Mouse (Mus musculus) heart, adult 2 months (tissue): Measurements from ENCODE around the gene Hint2. TPM values are rescaled to one million over a fixed set of nuclear protein-coding genes. Genes with fewer than 3 reads are reported as not detected.

ENCODE experiments used
- DNase-seq, 2 experiments: peaks; one replicate each; pipeline ENCODE4 v3.0.0; 2021
- H3K27ac ChIP-seq: fragments of 200-600 bp; 2 replicates; pipeline ENCODE4 v1.8.1; 2022
- H3K27me3 ChIP-seq: fragments of 200-500 bp; 2 replicates; pipeline ENCODE4 v1.6.1; 2012; ENCODE audit warnings: mild to moderate bottlenecking, low read length, inconsistent platforms, mixed read lengths; ENCODE audit not compliant: control insufficient read depth, insufficient read depth
- H3K36me3 ChIP-seq: fragments of 200-500 bp; 2 replicates; pipeline ENCODE4 v1.6.1; 2012; ENCODE audit warnings: low read length, inconsistent platforms; ENCODE audit not compliant: control insufficient read depth, insufficient read depth
- H3K4me1 ChIP-seq: fragments of 200-500 bp; 2 replicates; pipeline ENCODE4 v1.6.1; 2011; ENCODE audit warnings: low read length; ENCODE audit not compliant: control insufficient read depth, insufficient read depth
- H3K4me3 ChIP-seq: fragments of 200-600 bp; 2 replicates; pipeline ENCODE4 v1.8.1; 2022
- H3K79me2 ChIP-seq: fragments of 200-500 bp; replicated peaks from 2 replicates; pipeline ENCODE4 v1.6.1; 2012; ENCODE audit warnings: mild to moderate bottlenecking, inconsistent platforms, low read length, moderate library complexity, mixed read lengths; ENCODE audit not compliant: control insufficient read depth, insufficient read depth
- H3K9ac ChIP-seq: fragments of 200-500 bp; 2 replicates; pipeline ENCODE4 v1.6.1; 2012; ENCODE audit warnings: low read depth, mild to moderate bottlenecking, control low read depth, inconsistent platforms, low read length, mixed read lengths
- CTCF ChIP-seq: fragments of 200-600 bp; IDR thresholded peaks from 2 replicates; pipeline ENCODE4 v1.8.1; 2022; ENCODE audit warnings: antibody characterized with exemption, mild to moderate bottlenecking, moderate library complexity
- EP300 ChIP-seq: fragments of 200-500 bp; IDR thresholded peaks from 2 replicates; pipeline ENCODE4 v1.6.1; 2011; ENCODE audit warnings: low read depth, low read length, control low read depth; ENCODE audit not compliant: insufficient read depth
- POLR2A ChIP-seq: fragments of 200-500 bp; IDR thresholded peaks from 2 replicates; pipeline ENCODE4 v1.6.1; 2011; ENCODE audit warnings: mild to moderate bottlenecking, low read depth, low read length, control low read depth; ENCODE audit not compliant: insufficient read depth
- WGBS: fragments of 180-500 bp; shearing (Covaris S2); methylation state at CpG from one replicate; pipeline ENCODE4 v1.1.7; 2018; 5-methylcytosine and 5-hydroxymethylcytosine counted together
- intact Hi-C: fragments of 180-260 bp; cut with DNase I; formaldehyde crosslinking; loops from one replicate; pipeline ENCODE4 v1.15.1; 2025
- long read RNA-seq: library from polyadenylated mRNA; stranded (forward); transcript quantifications from one replicate; pipeline ENCODE4 v2.0.0, GENCODE M21; 2021
- polyA plus RNA-seq: library from polyadenylated mRNA; depleted of rRNA; stranded (reverse); fragments of >200 nt; gene quantifications from 2 replicates; pipeline ENCODE4 v1.2.3, GENCODE M21; 2012; rRNA removed
- total RNA-seq, 2 experiments: library from RNA; stranded (reverse); gene quantifications; 2 replicates each; pipeline ENCODE4 v1.2.3; 2021

The Hint2 gene
- total RNA-seq, result 100 to 1,000 TPM; 143 to 155 TPM
- 165 and 201 TPM in 2 replicates for polyA plus RNA-seq
- long read RNA-seq, transcript Hint2-201 (5 exons, 610 nt), result major isoform, 133 of 149 reads
- long read RNA-seq, partial matches to known transcripts, result 0 of 149 reads
- long read RNA-seq, other reads (novel, unspliced or antisense), result 12 of 149 reads

GRCm38 (mm10) chr4:43656339-43657109 lies at the start of gene Hint2:
Gene Hint2, minus strand, starts transcription at chr4:43656466.
- 2% methylated on average over 34 of the region's 34 CpGs for WGBS
- intact Hi-C loops, result loop anchor here (2.0 to 5.0 kb wide), 3 partner anchors 26 to 94 kb away; partner anchors contain the start of genes Creb3, Gba2, Npr2 and Rgp1

GRCm38 (mm10) chr4:43705991-43706390 lies 49.7 kb upstream of the Hint2 start:
- TF ChIP-seq EP300 (no peak), POLR2A (no peak), CTCF (no peak)
- Histone ChIP-seq H3K79me2 (no peaks in the 10 kb centered on the region), H3K36me3 (no peaks in the 10 kb centered on the region), H3K27ac (no peak overlapping the region), H3K9ac (no peak overlapping the region), H3K27me3 (no peaks in the 10 kb centered on the region), H3K4me1 (no peaks in the 10 kb centered on the region), H3K4me3 (no peak overlapping the region)
- 74% methylated on average over 13 of the region's 13 CpGs for WGBS
- DNase-seq, result no peak
- intact Hi-C loops, result no loop called here

More at GRCm38 (mm10) chr4:43656339-43657109, at the start of gene Hint2:
- Histone ChIP-seq H3K27ac (peak within 1 kb of the TSS; percentile 79), H3K9ac (peak within 1 kb of the TSS; percentile 89), H3K4me1 (no peaks in the 10 kb centered on the region), H3K4me3 (peak within 1 kb of the TSS; percentile 92), H3K36me3 (no peaks in the 10 kb centered on the region), H3K79me2 (no peaks in the 10 kb centered on the region), H3K27me3 (no peaks in the 10 kb centered on the region)
- TF ChIP-seq EP300 (no peak), CTCF (peak; percentile 33; the same call in 1 of the 2 replicates), POLR2A (peak; percentile 91)
- DNase-seq, result peak; percentile 91 to 95

- WGBS, result 65% methylated on average over 8 of the region's 8 CpGs
- DNase-seq, result peak in 1 of 2 experiments; percentile 32
- TF ChIP-seq CTCF (no peak), EP300 (no peak), POLR2A (no peak)
Measured at GRCm38 (mm10) chr4:43703851-43704250, 47.6 kb upstream of the Hint2 start.

GRCm38 (mm10) chr4:43703439-43703838 lies 47.2 kb upstream of the Hint2 start:
- Histone ChIP-seq H3K9ac (no peak overlapping the region), H3K36me3 (no peaks in the 10 kb centered on the region), H3K79me2 (no peaks in the 10 kb centered on the region), H3K27me3 (no peaks in the 10 kb centered on the region), H3K4me1 (no peaks in the 10 kb centered on the region), H3K27ac (no peak overlapping the region), H3K4me3 (no peak overlapping the region)
- 76% methylated on average over 6 of the region's 6 CpGs for WGBS
- intact Hi-C loops, result no loop called here
- DNase-seq, result no peak
- TF ChIP-seq CTCF (peak; percentile 26), POLR2A (no peak)

More at GRCm38 (mm10) chr4:43703851-43704250, 47.6 kb upstream of the Hint2 start:
- Histone ChIP-seq H3K9ac (no peak overlapping the region), H3K79me2 (no peaks in the 10 kb centered on the region), H3K4me3 (no peak overlapping the region), H3K27ac (no peak overlapping the region), H3K27me3 (no peaks in the 10 kb centered on the region), H3K4me1 (no peaks in the 10 kb centered on the region), H3K36me3 (no peaks in the 10 kb centered on the region)
- intact Hi-C loops, result no loop called here

GRCm38 (mm10) chr4:43700707-43701106 lies 44.4 kb upstream of the Hint2 start, which contains the start of gene Olfr70:
Gene Olfr70, minus strand, starts transcription at chr4:43700807.
- DNase-seq, result no peak
- Histone ChIP-seq H3K36me3 (no peaks in the 10 kb centered on the region), H3K79me2 (no peaks in the 10 kb centered on the region), H3K27ac (no peak within 1 kb of the TSS), H3K4me3 (no peak within 1 kb of the TSS), H3K27me3 (no peaks in the 10 kb centered on the region), H3K4me1 (peaks cover under 1% of the 10 kb centered on the region; the same call in 1 of the 2 replicates), H3K9ac (no peak within 1 kb of the TSS)
- no peak for TF ChIP-seq EP300
- TF ChIP-seq CTCF, result no peak
- no peak for TF ChIP-seq POLR2A
- 84% methylated on average over 6 of the region's 6 CpGs for WGBS
- intact Hi-C loops, result no loop called here

- TF ChIP-seq POLR2A (no peak), EP300 (no peak), CTCF (no peak)
- Histone ChIP-seq H3K4me1 (peaks cover 6% of the 10 kb centered on the region), H3K9ac (no peak overlapping the region), H3K36me3 (no peaks in the 10 kb centered on the region), H3K4me3 (no peak overlapping the region), H3K27ac (no peak overlapping the region), H3K79me2 (no peaks in the 10 kb centered on the region), H3K27me3 (no peaks in the 10 kb centered on the region)
- intact Hi-C loops, result no loop called here
- WGBS, result 69% methylated on average over 13 of the region's 13 CpGs
- DNase-seq, result no peak
Measured at GRCm38 (mm10) chr4:43696561-43696960, 40.3 kb upstream of the Hint2 start.
